Mouse (Mus musculus): Measurements from ENCODE around the gene Akap9.

- TF ChIP-seq TCF12 (IDR thresholded peaks at IDR 0.05; ENCODE audit: insufficient read depth, poor library complexity, severe bottlenecking): no peak
- no peak for TF ChIP-seq POLR2A (IDR thresholded peaks at IDR 0.05; ENCODE audit: insufficient read length, low read depth)
- TF ChIP-seq REST (IDR thresholded peaks at IDR 0.05; ENCODE audit: insufficient read depth, insufficient read length): no peak
- TF ChIP-seq USF1 (IDR thresholded peaks at IDR 0.05; ENCODE audit: low read depth): no peak
- no peak for TF ChIP-seq MAX (IDR thresholded peaks at IDR 0.05; ENCODE audit: low read depth)
- no peak for TF ChIP-seq CEBPB (IDR thresholded peaks at IDR 0.05; ENCODE audit: insufficient read depth, poor library complexity, severe bottlenecking)
- TF ChIP-seq MYOD1 (IDR thresholded peaks at IDR 0.05; ENCODE audit: control insufficient read depth in 1 of 3, insufficient read length in 2 of 3, low read depth in 2 of 3): no peak
- no peak for TF ChIP-seq E2F4 (IDR thresholded peaks at IDR 0.05; ENCODE audit: insufficient read depth)
- TF ChIP-seq MYOG (IDR thresholded peaks at IDR 0.05; ENCODE audit: control insufficient read depth in 1 of 3, insufficient read depth in 1 of 3, insufficient read length in 2 of 3, low read depth in 2 of 3): no peak
- TF ChIP-seq TCF3 (IDR thresholded peaks at IDR 0.05; ENCODE audit: insufficient read length, low read depth): no peak
These were observed 112.5 kb downstream of the Akap9 start for GRCm38 (mm10) chr5:4040372-4040771.
